Mouse (Mus musculus) forebrain, embryonic 15.5 days (tissue): ENCODE results near the gene Negr1. TPM values are rescaled to one million over a fixed set of nuclear protein-coding genes. Genes with fewer than 3 reads are reported as not detected.
A peak's percentile ranks its signal among the peaks of the same experiment; 100 is the strongest.

Source experiments
- ATAC-seq: fragments of 200-750 bp; cut with Nextera tagmentation; replicated peaks from 2 replicates; pipeline ENCODE4 v1.8.0; 2017; ENCODE audit warnings: mild to moderate bottlenecking, moderate TSS enrichment, moderate library complexity
- H3K27ac ChIP-seq: fragments of 300-500 bp; sonication (generic); replicated peaks from 2 replicates; pipeline ENCODE4 v1.5.1; 2015; ENCODE audit warnings: mild to moderate bottlenecking, inconsistent platforms
- H3K27me3 ChIP-seq: fragments of 300-500 bp; sonication (generic); 2 replicates; pipeline ENCODE4 v1.6.1; 2015; ENCODE audit warnings: inconsistent platforms
- H3K36me3 ChIP-seq: fragments of 300-500 bp; sonication (generic); 2 replicates; pipeline ENCODE4 v1.6.1; 2015; ENCODE audit warnings: mild to moderate bottlenecking, inconsistent platforms
- H3K4me1 ChIP-seq: fragments of 300-500 bp; sonication (generic); 2 replicates; pipeline ENCODE4 v1.6.1; 2015; ENCODE audit warnings: inconsistent platforms
- H3K4me2 ChIP-seq: fragments of 300-500 bp; sonication (generic); replicated peaks from 2 replicates; pipeline ENCODE4 v1.6.1; 2015; ENCODE audit warnings: mild to moderate bottlenecking, inconsistent platforms
- H3K4me3 ChIP-seq: fragments of 300-500 bp; sonication (generic); 2 replicates; pipeline ENCODE4 v1.5.1; 2015; ENCODE audit warnings: mild to moderate bottlenecking, inconsistent platforms
- H3K9ac ChIP-seq: fragments of 300-500 bp; sonication (generic); replicated peaks from 2 replicates; pipeline ENCODE4 v1.6.1; 2015; ENCODE audit warnings: mild to moderate bottlenecking, inconsistent platforms
- H3K9me3 ChIP-seq: fragments of 300-500 bp; sonication (generic); 2 replicates; pipeline ENCODE4 v1.6.1; 2016; ENCODE audit warnings: inconsistent platforms
- WGBS: fragments of 180-500 bp; shearing (Covaris S2); methylation state at CpG from one replicate; pipeline ENCODE4 v1.1.7; 2015; ENCODE audit warnings: mixed read lengths; 5-methylcytosine and 5-hydroxymethylcytosine counted together
- polyA plus RNA-seq: library from polyadenylated mRNA; unstranded; fragments of >200 nt; fragmentation: Nextera tagmentation; extraction: Ambion mirVana; gene quantifications from 2 replicates; pipeline ENCODE4 v1.2.1, GENCODE M21; 2015

Negr1 gene
- polyA plus RNA-seq, 1 experiment from 2014 or later, result 40.4 TPM

- no peaks in the 10 kb centered on the region for H3K9me3 ChIP-seq
- H3K4me2 ChIP-seq, result no peak overlapping the region
- WGBS, result 50% methylated on average over 4 of the region's 4 CpGs
- ATAC-seq, result peak; percentile 91
- H3K27ac ChIP-seq, result no peak overlapping the region
- no peaks in the 10 kb centered on the region for H3K36me3 ChIP-seq
- H3K4me1 ChIP-seq, result peaks cover 7% of the 10 kb centered on the region
- no peak overlapping the region for H3K9ac ChIP-seq
- no peak overlapping the region for H3K4me3 ChIP-seq
- no peaks in the 10 kb centered on the region for H3K27me3 ChIP-seq
Measured at GRCm38 (mm10) chr3:156590612-156591011, 29.0 kb downstream of the Negr1 start.

- H3K36me3 ChIP-seq, result no peaks in the 10 kb centered on the region
- no peak overlapping the region for H3K9ac ChIP-seq
- peak; percentile 74 for ATAC-seq
- H3K27me3 ChIP-seq, result no peaks in the 10 kb centered on the region
- no peak overlapping the region for H3K27ac ChIP-seq
- no peak overlapping the region for H3K4me3 ChIP-seq
- H3K9me3 ChIP-seq, result no peaks in the 10 kb centered on the region
- H3K4me2 ChIP-seq, result no peak overlapping the region
- H3K4me1 ChIP-seq, result peaks cover 7% of the 10 kb centered on the region
- WGBS, result 57% methylated on average over 2 of the region's 2 CpGs
Measured at GRCm38 (mm10) chr3:156591125-156591524, 29.5 kb downstream of the Negr1 start.

- Histone ChIP-seq H3K9me3 (no peaks in the 10 kb centered on the region), H3K4me3 (no peak overlapping the region), H3K9ac (no peak overlapping the region), H3K36me3 (no peaks in the 10 kb centered on the region), H3K27ac (no peak overlapping the region), H3K4me1 (no peaks in the 10 kb centered on the region), H3K4me2 (no peak overlapping the region), H3K27me3 (no peaks in the 10 kb centered on the region)
- ATAC-seq, result no peak
- 90% methylated on average over 3 of the region's 3 CpGs for WGBS
Measured at GRCm38 (mm10) chr3:156606846-156607245, 45.3 kb downstream of the Negr1 start.

GRCm38 (mm10) chr3:156619921-156620320 is 58.3 kb downstream of the Negr1 start:
- Histone ChIP-seq H3K36me3 (no peaks in the 10 kb centered on the region), H3K27me3 (no peaks in the 10 kb centered on the region), H3K4me2 (no peak overlapping the region), H3K27ac (no peak overlapping the region), H3K9ac (no peak overlapping the region), H3K4me3 (no peak overlapping the region), H3K4me1 (no peaks in the 10 kb centered on the region), H3K9me3 (no peaks in the 10 kb centered on the region)
- no peak for ATAC-seq
- WGBS, result 94% methylated on average over 2 of the region's 2 CpGs

DNA sequence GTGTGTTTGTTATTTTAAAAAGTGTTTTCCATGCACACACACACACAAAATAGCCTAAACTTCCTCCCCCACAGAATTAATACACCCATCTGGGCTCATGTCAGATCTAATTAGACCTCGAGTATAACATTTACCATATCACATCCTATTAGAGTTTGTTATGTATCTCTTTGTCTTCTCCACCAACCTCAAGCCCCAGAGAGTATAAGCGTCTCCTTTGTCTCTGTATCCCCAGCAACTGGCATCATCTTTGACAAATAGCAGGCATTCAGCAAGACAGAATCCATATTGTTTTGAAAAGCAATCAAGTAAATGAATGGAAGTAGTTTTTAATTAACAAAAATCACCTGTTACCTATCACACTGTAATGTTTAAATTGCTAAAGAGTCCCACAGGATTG is 67.0 kb downstream of the Negr1 start:
- ATAC-seq, result no peak
- no peak overlapping the region for H3K4me2 ChIP-seq
- no peak overlapping the region for H3K4me3 ChIP-seq
- no peaks in the 10 kb centered on the region for H3K36me3 ChIP-seq
- H3K9me3 ChIP-seq, result no peaks in the 10 kb centered on the region
- H3K27ac ChIP-seq, result no peak overlapping the region
- no peak overlapping the region for H3K9ac ChIP-seq
- WGBS, result 22% methylated on average over 2 of the region's 2 CpGs
- peaks cover 16% of the 10 kb centered on the region for H3K4me1 ChIP-seq
- no peaks in the 10 kb centered on the region for H3K27me3 ChIP-seq

DNA sequence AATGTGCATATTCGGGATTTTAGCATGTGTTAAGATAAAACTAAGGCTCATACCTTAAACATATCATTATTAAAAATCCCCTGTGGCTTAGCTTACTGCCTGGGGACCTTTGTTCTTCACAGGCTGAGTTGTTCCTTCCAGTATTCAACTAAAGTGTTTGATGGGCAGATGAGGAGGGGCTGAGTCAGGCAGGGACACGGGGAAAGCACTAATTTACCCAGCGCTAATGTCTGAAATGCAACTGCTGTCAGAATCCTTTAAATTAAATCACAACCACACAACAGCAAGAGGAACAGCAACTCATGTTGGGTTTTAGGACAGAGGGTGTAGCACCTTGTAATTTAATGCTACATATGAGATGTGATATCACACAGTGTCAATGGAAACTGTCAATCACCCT is 71.3 kb downstream of the Negr1 start:
- Histone ChIP-seq H3K27me3 (no peaks in the 10 kb centered on the region), H3K36me3 (no peaks in the 10 kb centered on the region), H3K27ac (peak overlapping the region; percentile 57), H3K4me1 (peaks cover 16% of the 10 kb centered on the region), H3K9ac (no peak overlapping the region), H3K4me3 (no peak overlapping the region), H3K4me2 (no peak overlapping the region), H3K9me3 (no peaks in the 10 kb centered on the region)
- ATAC-seq, result peak; percentile 85
- WGBS, result 18% methylated on average over 3 of the region's 3 CpGs

GRCm38 (mm10) chr3:156639382-156639781 is 77.8 kb downstream of the Negr1 start:
- 85% methylated on average over 3 of the region's 3 CpGs for WGBS
- Histone ChIP-seq H3K27ac (no peak overlapping the region), H3K4me3 (no peak overlapping the region), H3K4me1 (no peaks in the 10 kb centered on the region), H3K4me2 (no peak overlapping the region), H3K27me3 (no peaks in the 10 kb centered on the region), H3K9me3 (no peaks in the 10 kb centered on the region), H3K9ac (no peak overlapping the region), H3K36me3 (no peaks in the 10 kb centered on the region)
- ATAC-seq, result no peak

- Histone ChIP-seq H3K27me3 (no peaks in the 10 kb centered on the region), H3K36me3 (no peaks in the 10 kb centered on the region), H3K9me3 (no peaks in the 10 kb centered on the region), H3K4me2 (no peak overlapping the region), H3K27ac (no peak overlapping the region), H3K9ac (no peak overlapping the region), H3K4me3 (no peak overlapping the region), H3K4me1 (no peaks in the 10 kb centered on the region)
- WGBS, result 86% methylated on average over 3 of the region's 3 CpGs
- ATAC-seq, result 0 out of 2 replicates have a peak, but pooled peaks have one; percentile 53
Measured at GRCm38 (mm10) chr3:156643710-156644363, 82.2 kb downstream of the Negr1 start.

- H3K27ac ChIP-seq, result no peak overlapping the region
- no peak overlapping the region for H3K9ac ChIP-seq
- no peaks in the 10 kb centered on the region for H3K9me3 ChIP-seq
- no peaks in the 10 kb centered on the region for H3K36me3 ChIP-seq
- H3K27me3 ChIP-seq, result no peaks in the 10 kb centered on the region
- WGBS, result 78% methylated on average over 3 of the region's 3 CpGs
- no peak for ATAC-seq
- H3K4me2 ChIP-seq, result no peak overlapping the region
- no peaks in the 10 kb centered on the region for H3K4me1 ChIP-seq
- H3K4me3 ChIP-seq, result no peak overlapping the region
Measured at GRCm38 (mm10) chr3:156648378-156648777, 86.8 kb downstream of the Negr1 start.

- 92% methylated on average over 2 of the region's 2 CpGs for WGBS
- Histone ChIP-seq H3K4me3 (no peak overlapping the region), H3K9ac (no peak overlapping the region), H3K4me1 (no peaks in the 10 kb centered on the region), H3K36me3 (no peaks in the 10 kb centered on the region), H3K27ac (no peak overlapping the region), H3K9me3 (no peaks in the 10 kb centered on the region), H3K4me2 (no peak overlapping the region), H3K27me3 (no peaks in the 10 kb centered on the region)
- 0 out of 2 replicates have a peak, but pooled peaks have one; percentile 32 for ATAC-seq
Measured at GRCm38 (mm10) chr3:156662553-156662952, 101.0 kb downstream of the Negr1 start.

DNA sequence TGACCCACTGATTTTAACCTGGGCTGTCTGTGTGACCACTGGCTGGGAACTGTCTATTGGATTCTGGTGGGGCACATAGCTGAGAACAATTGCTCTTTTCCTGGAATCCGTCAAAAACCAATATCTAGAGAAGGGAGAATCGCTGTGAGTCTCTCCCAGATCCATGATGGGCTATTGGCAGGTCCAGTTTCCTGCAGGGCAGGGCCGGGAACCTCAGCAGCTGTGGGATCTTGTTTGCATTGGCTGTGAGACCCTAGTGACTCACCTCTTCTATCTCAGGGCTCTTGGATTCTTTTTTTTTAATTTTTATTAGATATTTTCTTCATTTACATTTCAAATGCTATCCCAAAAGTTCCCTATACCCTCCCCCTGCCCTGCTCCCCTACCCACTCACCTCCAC is 111.0 kb downstream of the Negr1 start:
- H3K9ac ChIP-seq, result no peak overlapping the region
- H3K4me3 ChIP-seq, result no peak overlapping the region
- no peaks in the 10 kb centered on the region for H3K27me3 ChIP-seq
- no peaks in the 10 kb centered on the region for H3K4me1 ChIP-seq
- no peak for ATAC-seq
- no peak overlapping the region for H3K27ac ChIP-seq
- no peak overlapping the region for H3K4me2 ChIP-seq
- no peaks in the 10 kb centered on the region for H3K9me3 ChIP-seq
- no peaks in the 10 kb centered on the region for H3K36me3 ChIP-seq
- WGBS, result 87% methylated on average over 3 of the region's 3 CpGs

DNA sequence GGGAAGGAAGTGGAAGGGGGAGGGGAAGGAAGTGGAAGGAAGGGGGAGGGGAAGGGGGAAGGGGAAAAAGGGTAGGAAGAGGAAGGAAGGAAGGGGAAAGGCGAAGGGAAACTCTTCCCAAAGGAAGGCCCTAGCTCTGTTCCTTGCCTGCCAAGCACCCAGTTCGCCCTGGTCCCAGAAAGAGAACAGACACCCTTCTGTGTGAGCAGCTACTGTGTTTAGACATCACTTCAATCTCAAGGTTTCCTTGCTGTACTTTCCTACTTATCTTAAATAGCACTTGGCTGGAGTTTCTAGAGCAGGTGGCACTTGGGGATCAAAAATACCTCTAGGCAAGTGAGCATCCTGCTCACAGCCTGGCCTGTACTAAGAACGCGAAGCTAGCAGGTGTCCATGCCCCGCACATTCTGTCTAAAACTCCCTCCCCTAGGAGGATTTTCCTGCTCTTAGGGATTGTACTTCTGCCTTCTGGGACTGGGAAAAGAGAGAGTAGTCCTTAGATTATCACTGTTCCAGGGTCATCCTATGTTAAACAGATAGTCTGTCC is 128.5 kb downstream of the Negr1 start:
- no peak overlapping the region for H3K4me2 ChIP-seq
- WGBS, result 77% methylated on average over 5 of the region's 5 CpGs
- ATAC-seq, result no peak

GRCm38 (mm10) chr3:156698687-156699086 is 137.1 kb downstream of the Negr1 start:
- ATAC-seq, result no peak
- Histone ChIP-seq H3K4me1 (no peaks in the 10 kb centered on the region), H3K27ac (no peak overlapping the region), H3K9me3 (no peaks in the 10 kb centered on the region), H3K9ac (no peak overlapping the region), H3K36me3 (no peaks in the 10 kb centered on the region), H3K4me2 (no peak overlapping the region), H3K27me3 (no peaks in the 10 kb centered on the region), H3K4me3 (no peak overlapping the region)
- 88% methylated on average over 1 of the region's 1 CpGs for WGBS

More for the DNA sequence above, 128.5 kb downstream of the Negr1 start:
- Histone ChIP-seq H3K9me3 (no peaks in the 10 kb centered on the region), H3K27me3 (no peaks in the 10 kb centered on the region), H3K4me1 (no peaks in the 10 kb centered on the region), H3K9ac (no peak overlapping the region), H3K4me3 (no peak overlapping the region), H3K27ac (no peak overlapping the region), H3K36me3 (no peaks in the 10 kb centered on the region)
